Mouse (Mus musculus): ENCODE measurements around the gene Gbp9.

DNA sequence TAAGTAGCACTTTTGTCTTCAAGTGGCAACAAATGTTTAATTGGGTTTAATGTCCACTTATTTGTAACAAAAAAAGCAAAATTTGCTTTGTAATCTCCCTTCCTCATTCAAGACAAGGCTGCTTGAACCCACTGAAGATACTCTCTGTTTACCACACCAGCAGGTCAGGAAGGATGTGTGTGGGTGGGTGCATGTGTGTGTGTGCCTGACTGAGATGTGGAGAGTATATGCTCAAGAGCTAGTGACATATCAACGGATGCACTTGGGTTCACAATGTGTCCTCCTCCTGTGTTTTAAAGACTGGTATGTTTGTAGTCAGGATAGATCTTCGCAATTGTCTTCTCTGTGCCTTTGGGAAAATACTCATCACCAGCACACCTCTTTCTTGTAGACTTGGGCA, 24.6 kb downstream of the Gbp9 start:
- TF ChIP-seq POLR2A (IDR thresholded peaks at IDR 0.05; ENCODE audit: extremely low read depth, insufficient read depth, low read length) = no peak
- TF ChIP-seq CTCF (IDR thresholded peaks at IDR 0.05; ENCODE audit: low read depth, low read length) = no peak
